Mouse (Mus musculus): Measurements from ENCODE around the gene Ap4m1. TPM values are rescaled to one million over a fixed set of nuclear protein-coding genes. Genes with fewer than 3 reads are reported as not detected.

Ap4m1 gene
- polyA plus RNA-seq, 1 experiment from 2014 or later: 20.3 TPM

GRCm38 (mm10) chr5:138160842-138161665, 10.7 kb upstream of the Ap4m1 start, which contains the start of gene Cops6:
Gene Cops6 (plus strand): TSS chr5:138161071.
- Histone ChIP-seq H3K27me3 (replicated peaks; ENCODE audit: control insufficient read depth, insufficient read depth, low read length) (no peaks in the 10 kb centered on the region), H3K9me3 (ENCODE audit: control insufficient read depth, low read length) (no peaks in the 10 kb centered on the region), H3K4me3 (ENCODE audit: low read length) (peak within 1 kb of the TSS; percentile 73), H3K9ac (ENCODE audit: low read depth, low read length) (peak within 1 kb of the TSS; percentile 82), H3K4me1 (ENCODE audit: control insufficient read depth, insufficient read depth, low read depth, low read length) (peaks cover 14% of the 10 kb centered on the region), H3K36me3 (ENCODE audit: control insufficient read depth, insufficient read depth, low read length) (peaks cover 27% of the 10 kb centered on the region), H3K27ac (ENCODE audit: low read depth, low read length) (peak within 1 kb of the TSS; percentile 71), H3K4me2 (ENCODE audit: low read length) (peak within 1 kb of the TSS; percentile 73)
- peak; percentile 95 for ATAC-seq
- WGBS: 1% methylated on average over 42 of the region's 42 CpGs

GRCm38 (mm10) chr5:138163046-138163445, 8.8 kb upstream of the Ap4m1 start:
- H3K4me3 ChIP-seq (ENCODE audit: low read length): no peak overlapping the region
- H3K9ac ChIP-seq (ENCODE audit: low read depth, low read length): no peak overlapping the region
- no peaks in the 10 kb centered on the region for H3K9me3 ChIP-seq (ENCODE audit: control insufficient read depth, low read length)
- H3K36me3 ChIP-seq (ENCODE audit: control insufficient read depth, insufficient read depth, low read length): peaks cover 44% of the 10 kb centered on the region
- WGBS: 72% methylated on average over 6 of the region's 6 CpGs
- no peak for ATAC-seq
- no peaks in the 10 kb centered on the region for H3K27me3 ChIP-seq (replicated peaks; ENCODE audit: control insufficient read depth, insufficient read depth, low read length)
- H3K27ac ChIP-seq (ENCODE audit: low read depth, low read length): no peak overlapping the region
- H3K4me1 ChIP-seq (ENCODE audit: control insufficient read depth, insufficient read depth, low read depth, low read length): peaks cover 14% of the 10 kb centered on the region
- no peak overlapping the region for H3K4me2 ChIP-seq (ENCODE audit: low read length)

- no peak overlapping the region for H3K4me3 ChIP-seq (ENCODE audit: low read length)
- H3K4me1 ChIP-seq (ENCODE audit: control insufficient read depth, insufficient read depth, low read depth, low read length): peaks cover 14% of the 10 kb centered on the region
- H3K4me2 ChIP-seq (ENCODE audit: low read length): no peak overlapping the region
- H3K9me3 ChIP-seq (ENCODE audit: control insufficient read depth, low read length): no peaks in the 10 kb centered on the region
- no peaks in the 10 kb centered on the region for H3K27me3 ChIP-seq (replicated peaks; ENCODE audit: control insufficient read depth, insufficient read depth, low read length)
- peaks cover 49% of the 10 kb centered on the region for H3K36me3 ChIP-seq (ENCODE audit: control insufficient read depth, insufficient read depth, low read length)
- no peak overlapping the region for H3K27ac ChIP-seq (ENCODE audit: low read depth, low read length)
- WGBS: 56% methylated on average over 10 of the region's 10 CpGs
- H3K9ac ChIP-seq (ENCODE audit: low read depth, low read length): no peak overlapping the region
- no peak for ATAC-seq
These were observed 8.2 kb upstream of the Ap4m1 start for GRCm38 (mm10) chr5:138163610-138164009.

GRCm38 (mm10) chr5:138165594-138165993, 6.2 kb upstream of the Ap4m1 start:
- H3K27me3 ChIP-seq (replicated peaks; ENCODE audit: control insufficient read depth, insufficient read depth, low read length): no peaks in the 10 kb centered on the region
- H3K9ac ChIP-seq (ENCODE audit: low read depth, low read length): no peak overlapping the region
- WGBS: 79% methylated on average over 8 of the region's 8 CpGs
- no peak for ATAC-seq
- no peak overlapping the region for H3K4me3 ChIP-seq (ENCODE audit: low read length)
- H3K9me3 ChIP-seq (ENCODE audit: control insufficient read depth, low read length): no peaks in the 10 kb centered on the region
- peaks cover 50% of the 10 kb centered on the region for H3K36me3 ChIP-seq (ENCODE audit: control insufficient read depth, insufficient read depth, low read length)
- no peak overlapping the region for H3K27ac ChIP-seq (ENCODE audit: low read depth, low read length)
- H3K4me1 ChIP-seq (ENCODE audit: control insufficient read depth, insufficient read depth, low read depth, low read length): peaks cover 15% of the 10 kb centered on the region
- no peak overlapping the region for H3K4me2 ChIP-seq (ENCODE audit: low read length)

- peaks cover 18% of the 10 kb centered on the region for H3K4me1 ChIP-seq (ENCODE audit: control insufficient read depth, insufficient read depth, low read depth, low read length)
- ATAC-seq: peak; percentile 86
These were observed 753 bp upstream of the Ap4m1 start for GRCm38 (mm10) chr5:138170936-138171561.

GRCm38 (mm10) chr5:138173217-138173616, 1.4 kb downstream of the Ap4m1 start:
- Histone ChIP-seq H3K36me3 (ENCODE audit: control insufficient read depth, insufficient read depth, low read length) (peaks cover 28% of the 10 kb centered on the region), H3K4me2 (ENCODE audit: low read length) (no peak overlapping the region), H3K27ac (ENCODE audit: low read depth, low read length) (no peak overlapping the region), H3K9ac (ENCODE audit: low read depth, low read length) (no peak overlapping the region), H3K27me3 (replicated peaks; ENCODE audit: control insufficient read depth, insufficient read depth, low read length) (no peaks in the 10 kb centered on the region), H3K4me1 (ENCODE audit: control insufficient read depth, insufficient read depth, low read depth, low read length) (peaks cover 18% of the 10 kb centered on the region), H3K9me3 (ENCODE audit: control insufficient read depth, low read length) (no peaks in the 10 kb centered on the region), H3K4me3 (ENCODE audit: low read length) (no peak overlapping the region)
- WGBS: 81% methylated on average over 3 of the region's 3 CpGs
- ATAC-seq: no peak

More at GRCm38 (mm10) chr5:138170936-138171561, 753 bp upstream of the Ap4m1 start:
- Histone ChIP-seq H3K36me3 (ENCODE audit: control insufficient read depth, insufficient read depth, low read length) (peaks cover 30% of the 10 kb centered on the region), H3K4me3 (ENCODE audit: low read length) (peak overlapping the region; percentile 60), H3K9me3 (ENCODE audit: control insufficient read depth, low read length) (no peaks in the 10 kb centered on the region), H3K27me3 (replicated peaks; ENCODE audit: control insufficient read depth, insufficient read depth, low read length) (no peaks in the 10 kb centered on the region), H3K27ac (ENCODE audit: low read depth, low read length) (peak overlapping the region; percentile 93), H3K4me2 (ENCODE audit: low read length) (peak overlapping the region; percentile 94), H3K9ac (ENCODE audit: low read depth, low read length) (peak overlapping the region; percentile 75)
- 0% methylated on average over 47 of the region's 47 CpGs for WGBS

GRCm38 (mm10) chr5:138186950-138187638, 15.3 kb downstream of the Ap4m1 start, which contains the start of the genes Taf6 and Cnpy4:
Gene Taf6 (minus strand): TSS chr5:138187451.
Gene Cnpy4 (plus strand): TSS chr5:138187485.
- peak within 1 kb of the TSS; percentile 64 for H3K27ac ChIP-seq (ENCODE audit: low read depth, low read length)
- peak; percentile 81 for ATAC-seq
- no peaks in the 10 kb centered on the region for H3K27me3 ChIP-seq (replicated peaks; ENCODE audit: control insufficient read depth, insufficient read depth, low read length)
- WGBS: under 1% methylated on average over 31 of the region's 31 CpGs
- peaks cover 17% of the 10 kb centered on the region; the same call in 1 of the 2 replicates for H3K36me3 ChIP-seq (ENCODE audit: control insufficient read depth, insufficient read depth, low read length)
- peak within 1 kb of the TSS; percentile 83 for H3K9ac ChIP-seq (ENCODE audit: low read depth, low read length)
- H3K9me3 ChIP-seq (ENCODE audit: control insufficient read depth, low read length): no peaks in the 10 kb centered on the region
- peak within 1 kb of the TSS; percentile 88 for H3K4me2 ChIP-seq (ENCODE audit: low read length)
- H3K4me3 ChIP-seq (ENCODE audit: low read length): peak within 1 kb of the TSS; percentile 55
- H3K4me1 ChIP-seq (ENCODE audit: control insufficient read depth, insufficient read depth, low read depth, low read length): peaks cover 13% of the 10 kb centered on the region

- ATAC-seq: peak; percentile 86
- Histone ChIP-seq H3K9ac (ENCODE audit: low read depth, low read length) (peak overlapping the region; percentile 67), H3K9me3 (ENCODE audit: control insufficient read depth, low read length) (no peaks in the 10 kb centered on the region), H3K36me3 (ENCODE audit: control insufficient read depth, insufficient read depth, low read length) (peaks cover 12% of the 10 kb centered on the region), H3K4me1 (ENCODE audit: control insufficient read depth, insufficient read depth, low read depth, low read length) (peaks cover 13% of the 10 kb centered on the region), H3K27me3 (replicated peaks; ENCODE audit: control insufficient read depth, insufficient read depth, low read length) (no peaks in the 10 kb centered on the region), H3K4me2 (ENCODE audit: low read length) (peak overlapping the region; percentile 88), H3K4me3 (ENCODE audit: low read length) (peak overlapping the region; percentile 55), H3K27ac (ENCODE audit: low read depth, low read length) (peak overlapping the region; percentile 64)
- WGBS: under 1% methylated on average over 10 of the region's 10 CpGs
These were observed 16.0 kb downstream of the Ap4m1 start for GRCm38 (mm10) chr5:138187661-138188306.
